Mouse (Mus musculus) urinary bladder, adult 2 months (tissue): ENCODE results near the gene Cd209a. TPM values are rescaled to one million over a fixed set of nuclear protein-coding genes. Genes with fewer than 3 reads are reported as not detected.
"Not testable (repeated sequence)": the region's sequence is repeated elsewhere in the genome, so short reads cannot be mapped to it uniquely, and the experiment has no call there.

Experiments used
- DNase-seq: peaks from one replicate; pipeline ENCODE4 v3.0.0; 2022; ENCODE audit warnings: low spot score
- polyA plus RNA-seq: library from polyadenylated mRNA; depleted of rRNA; stranded (reverse); fragments of >200 nt; gene quantifications from 2 replicates; pipeline ENCODE4 v1.2.3, GENCODE M21; 2012; rRNA removed

The Cd209a gene
- 7.0 and 8.5 TPM in 2 replicates for polyA plus RNA-seq

GRCm38 (mm10) chr8:3748761-3749160 lies at the start of gene Cd209a:
TSS of gene Cd209a (minus strand) at chr8:3748984.
- DNase-seq, result no peak

- not testable (repeated sequence) for DNase-seq
Observed at GRCm38 (mm10) chr8:3768641-3769040, 19.9 kb upstream of the Cd209a start.

GRCm38 (mm10) chr8:3754261-3754850 lies 5.6 kb upstream of the Cd209a start:
- peak; percentile 56 for DNase-seq

GRCm38 (mm10) chr8:3736947-3737346 lies 11.8 kb downstream of the Cd209a start:
- DNase-seq, result no peak

- DNase-seq, result no peak
Observed at GRCm38 (mm10) chr8:3735599-3735998, 13.2 kb downstream of the Cd209a start.

GRCm38 (mm10) chr8:3734084-3734483 lies 14.7 kb downstream of the Cd209a start:
- DNase-seq, result no peak

GRCm38 (mm10) chr8:3721041-3721440 lies 27.7 kb downstream of the Cd209a start:
- no peak for DNase-seq

GRCm38 (mm10) chr8:3720551-3720950 lies 28.2 kb downstream of the Cd209a start, which contains the start of gene Clec4g:
TSS of gene Clec4g (minus strand) at chr8:3720651.
- no peak for DNase-seq

GRCm38 (mm10) chr8:3718559-3718958 lies 30.2 kb downstream of the Cd209a start:
- DNase-seq, result peak; percentile 49

GRCm38 (mm10) chr8:3717321-3717954 lies 31.3 kb downstream of the Cd209a start:
- no peak for DNase-seq

- no peak for DNase-seq
Observed at GRCm38 (mm10) chr8:3711646-3712045, 37.1 kb downstream of the Cd209a start.

GRCm38 (mm10) chr8:3710312-3710711 lies 38.5 kb downstream of the Cd209a start:
- no peak for DNase-seq

- no peak for DNase-seq
Observed at GRCm38 (mm10) chr8:3707611-3708010, 41.2 kb downstream of the Cd209a start.

- no peak for DNase-seq
Observed at GRCm38 (mm10) chr8:3705711-3706110, 43.1 kb downstream of the Cd209a start.

GRCm38 (mm10) chr8:3701491-3701890 lies 47.3 kb downstream of the Cd209a start:
- no peak for DNase-seq

GRCm38 (mm10) chr8:3694121-3694520 lies 54.7 kb downstream of the Cd209a start, which contains the start of gene Fcer2a:
TSS of gene Fcer2a (minus strand) at chr8:3694175.
- no peak for DNase-seq

Other genes with a start within 250 kb of the Cd209a start
- gene Mcoln1, start 248.5 kb downstream of the Cd209a start, polyA plus RNA-seq, result 104 and 125 TPM in 2 replicates
- gene Pnpla6, start 233.6 kb downstream of the Cd209a start, polyA plus RNA-seq, result 50.0 and 54.3 TPM in 2 replicates
- gene C330021F23Rik, start 181.0 kb downstream of the Cd209a start, polyA plus RNA-seq, result 0.18 and 0.33 TPM in 2 replicates
- gene Camsap3, start 161.7 kb downstream of the Cd209a start, polyA plus RNA-seq, result 13.3 and 16.1 TPM in 2 replicates
- gene Xab2, start 127.7 kb downstream of the Cd209a start, polyA plus RNA-seq, result 45.0 and 54.9 TPM in 2 replicates
- 65.2 and 71.8 TPM in 2 replicates for gene Pet100, start 127.4 kb downstream of the Cd209a start, polyA plus RNA-seq
- not detected in 2 replicates for gene Pcp2, start 123.4 kb downstream of the Cd209a start, polyA plus RNA-seq
- gene Stxbp2, start 118.0 kb downstream of the Cd209a start, polyA plus RNA-seq, result 135 and 202 TPM in 2 replicates
- 53.8 and 69.7 TPM in 2 replicates for gene Retn, start 93.2 kb downstream of the Cd209a start, polyA plus RNA-seq
- 0.39 and 0.43 TPM in 2 replicates for gene Mcemp1, start 83.2 kb downstream of the Cd209a start, polyA plus RNA-seq
- 4.6 and 9.2 TPM in 2 replicates for gene Fcor, start 76.6 kb downstream of the Cd209a start, polyA plus RNA-seq
- 26.9 and 29.5 TPM in 2 replicates for gene Trappc5, start 72.7 kb downstream of the Cd209a start, polyA plus RNA-seq
- 0.12 and 0.13 TPM in 2 replicates for gene Fcer2a, start 54.8 kb downstream of the Cd209a start, polyA plus RNA-seq
- gene Clec4g, start 28.3 kb downstream of the Cd209a start, polyA plus RNA-seq, result 0.08 and 0.29 TPM in 2 replicates
- gene Cd209e, start 105.3 kb upstream of the Cd209a start, polyA plus RNA-seq, result 0.12 and 0.14 TPM in 2 replicates
- 3.1 and 6.7 TPM in 2 replicates for gene Cd209d, start 129.6 kb upstream of the Cd209a start, polyA plus RNA-seq
- gene Cd209b, start 177.9 kb upstream of the Cd209a start, polyA plus RNA-seq, result 3.2 and 4.7 TPM in 2 replicates
- 4.0 and 5.5 TPM in 2 replicates for gene Cd209c, start 205.8 kb upstream of the Cd209a start, polyA plus RNA-seq